Mouse (Mus musculus) neural tube, embryonic 12.5 days (tissue): ENCODE measurements at regions not wholly inside any gene's neighbourhood (a gene's known extent, or its start where the extent isn't known, plus 50 kb on each side); places are given as distances from the start of the nearest gene placed in this dataset.

Experiments used
- ATAC-seq: fragments of 200-750 bp; cut with Nextera tagmentation; 2 replicates; pipeline ENCODE4 v1.8.0; 2017; ENCODE audit warnings: low read depth, mild to moderate bottlenecking, moderate TSS enrichment, moderate library complexity; ENCODE audit not compliant: low FRiP score
- H3K27ac ChIP-seq: fragments of 300-500 bp; sonication (generic); 2 replicates; pipeline ENCODE4 v1.5.1; 2016
- H3K27me3 ChIP-seq: fragments of 300-500 bp; sonication (generic); replicated peaks from 2 replicates; pipeline ENCODE4 v1.6.1; 2016; ENCODE audit warnings: mild to moderate bottlenecking
- H3K36me3 ChIP-seq: fragments of 300-500 bp; sonication (generic); 2 replicates; pipeline ENCODE4 v1.6.1; 2016; ENCODE audit warnings: mild to moderate bottlenecking
- H3K4me1 ChIP-seq: fragments of 300-500 bp; sonication (generic); 2 replicates; pipeline ENCODE4 v1.6.1; 2016
- H3K4me2 ChIP-seq: fragments of 300-500 bp; sonication (generic); replicated peaks from 2 replicates; pipeline ENCODE4 v1.6.1; 2016; ENCODE audit warnings: mild to moderate bottlenecking
- H3K4me3 ChIP-seq: fragments of 300-500 bp; sonication (generic); 2 replicates; pipeline ENCODE4 v1.5.1; 2016
- H3K9ac ChIP-seq: fragments of 300-500 bp; sonication (generic); 2 replicates; pipeline ENCODE4 v1.6.1; 2016; ENCODE audit warnings: mild to moderate bottlenecking
- H3K9me3 ChIP-seq: fragments of 300-500 bp; sonication (generic); 2 replicates; pipeline ENCODE4 v1.6.1; 2016; ENCODE audit warnings: mild to moderate bottlenecking
- WGBS: fragments of 180-500 bp; shearing (Covaris S2); methylation state at CpG from one replicate; pipeline ENCODE4 v1.1.7; 2016; 5-methylcytosine and 5-hydroxymethylcytosine counted together

DNA sequence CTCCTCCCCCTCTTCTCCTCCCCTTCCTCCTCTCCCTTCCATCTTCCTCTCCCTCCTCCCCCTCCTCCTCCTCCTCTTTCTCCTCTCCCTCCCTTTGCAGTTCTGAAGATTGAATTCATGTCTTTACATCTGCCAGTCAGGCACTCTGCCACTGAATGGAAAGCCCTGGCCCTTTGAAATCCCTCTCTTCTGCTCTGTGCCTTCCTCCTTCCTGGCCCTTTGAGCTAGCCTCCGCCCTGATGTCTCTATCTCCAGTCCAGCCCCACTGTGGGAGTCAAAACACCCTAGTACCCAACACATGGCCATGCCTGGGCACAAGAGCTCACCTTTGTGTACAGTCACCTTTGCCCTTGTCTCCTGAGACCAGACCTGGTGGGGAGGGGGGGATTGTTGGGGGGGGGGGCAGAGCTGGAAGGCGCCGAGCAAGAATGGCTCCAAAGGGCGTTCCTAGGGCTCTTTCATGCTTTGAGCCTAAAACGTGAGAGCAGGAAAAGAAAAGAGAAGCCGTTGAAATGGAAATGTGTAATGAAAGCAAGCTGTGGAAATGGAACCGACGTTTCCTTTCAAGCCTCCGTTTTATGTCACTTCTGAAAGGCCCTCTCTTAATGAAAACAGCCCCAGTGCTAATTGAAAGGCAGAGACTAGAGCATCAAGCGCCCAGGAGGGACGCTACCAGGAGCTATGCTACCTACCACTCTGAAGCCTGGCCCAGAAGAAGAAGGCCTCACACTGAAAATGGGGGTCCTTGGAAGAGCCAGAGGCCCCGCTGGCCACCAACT is 291.5 kb downstream of the Ptpru start:
- no peaks in the 10 kb centered on the region for H3K9me3 ChIP-seq
- 26% methylated on average over 12 of the region's 12 CpGs for WGBS
- H3K9ac ChIP-seq: no peak overlapping the region
- H3K27me3 ChIP-seq: no peaks in the 10 kb centered on the region
- H3K27ac ChIP-seq: no peak overlapping the region
- no peaks in the 10 kb centered on the region for H3K4me1 ChIP-seq
- H3K36me3 ChIP-seq: no peaks in the 10 kb centered on the region
- ATAC-seq: no peak
- H3K4me2 ChIP-seq: no peak overlapping the region
- no peak overlapping the region for H3K4me3 ChIP-seq

DNA sequence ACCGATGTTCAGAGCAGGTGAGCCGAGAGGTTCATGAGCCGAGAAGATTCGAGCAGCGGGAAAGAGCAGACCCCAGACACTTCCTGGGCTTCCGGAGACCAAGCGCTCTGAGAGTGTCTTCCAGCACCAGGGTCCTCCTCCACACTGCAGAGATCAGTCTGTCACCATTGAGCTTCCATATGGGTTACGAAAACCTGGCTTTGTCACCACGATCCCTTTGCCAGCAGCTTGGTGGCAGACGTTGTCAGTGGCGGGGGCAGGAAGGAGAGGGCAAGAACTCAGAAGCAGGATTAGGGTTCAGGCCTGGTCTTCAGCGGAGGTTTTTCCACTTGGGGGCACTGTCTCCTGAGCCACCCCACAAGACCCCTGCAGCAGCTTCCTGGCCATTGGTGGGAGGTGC is 288.5 kb downstream of the Ptpru start:
- H3K36me3 ChIP-seq: no peaks in the 10 kb centered on the region
- H3K4me2 ChIP-seq: no peak overlapping the region
- no peak for ATAC-seq
- H3K4me1 ChIP-seq: no peaks in the 10 kb centered on the region
- H3K9ac ChIP-seq: no peak overlapping the region
- H3K4me3 ChIP-seq: no peak overlapping the region
- 86% methylated on average over 12 of the region's 12 CpGs for WGBS
- H3K9me3 ChIP-seq: no peaks in the 10 kb centered on the region
- H3K27ac ChIP-seq: no peak overlapping the region
- no peaks in the 10 kb centered on the region for H3K27me3 ChIP-seq

- Histone ChIP-seq H3K27me3 (no peaks in the 10 kb centered on the region), H3K9me3 (no peaks in the 10 kb centered on the region), H3K4me2 (no peak overlapping the region), H3K4me1 (no peaks in the 10 kb centered on the region), H3K27ac (no peak overlapping the region), H3K4me3 (no peak overlapping the region), H3K9ac (no peak overlapping the region), H3K36me3 (no peaks in the 10 kb centered on the region)
- ATAC-seq: no peak
- 84% methylated on average over 5 of the region's 5 CpGs for WGBS
These were observed 279.6 kb downstream of the Ptpru start for GRCm38 (mm10) chr4:131558513-131558912.

GRCm38 (mm10) chr4:131563851-131564250 is 274.2 kb downstream of the Ptpru start:
- ATAC-seq: no peak
- WGBS: 70% methylated on average over 4 of the region's 4 CpGs
- Histone ChIP-seq H3K4me3 (no peak overlapping the region), H3K4me2 (no peak overlapping the region), H3K27ac (no peak overlapping the region), H3K4me1 (no peaks in the 10 kb centered on the region), H3K9me3 (no peaks in the 10 kb centered on the region), H3K36me3 (no peaks in the 10 kb centered on the region), H3K27me3 (no peaks in the 10 kb centered on the region), H3K9ac (no peak overlapping the region)

GRCm38 (mm10) chr4:131565203-131565602 is 272.9 kb downstream of the Ptpru start:
- ATAC-seq: no peak
- Histone ChIP-seq H3K4me3 (no peak overlapping the region), H3K27ac (no peak overlapping the region), H3K4me1 (no peaks in the 10 kb centered on the region), H3K9ac (no peak overlapping the region), H3K9me3 (no peaks in the 10 kb centered on the region), H3K27me3 (no peaks in the 10 kb centered on the region), H3K36me3 (no peaks in the 10 kb centered on the region), H3K4me2 (no peak overlapping the region)
- WGBS: 83% methylated on average over 7 of the region's 7 CpGs

DNA sequence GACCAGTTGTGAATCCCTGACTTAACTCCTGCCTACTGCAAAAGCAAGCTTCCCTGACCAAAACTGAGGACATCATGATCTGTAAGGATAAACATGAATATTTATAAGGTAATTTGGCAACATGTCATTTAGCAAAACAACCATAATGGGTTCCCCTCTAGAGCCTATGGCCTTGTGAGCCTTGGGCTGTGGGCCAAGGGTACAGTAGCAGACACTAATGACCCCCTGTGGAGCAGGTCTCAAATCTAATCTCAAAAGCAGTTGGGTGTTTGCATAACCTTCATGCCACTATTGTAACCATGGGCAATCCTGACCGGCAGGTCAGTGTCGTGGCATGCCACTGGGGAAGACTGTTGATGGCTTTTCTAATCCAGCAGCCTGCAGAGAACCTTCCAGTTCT is 270.8 kb downstream of the Ptpru start:
- no peaks in the 10 kb centered on the region for H3K36me3 ChIP-seq
- H3K9me3 ChIP-seq: no peaks in the 10 kb centered on the region
- H3K9ac ChIP-seq: no peak overlapping the region
- ATAC-seq: no peak
- no peaks in the 10 kb centered on the region for H3K27me3 ChIP-seq
- no peak overlapping the region for H3K4me2 ChIP-seq
- H3K27ac ChIP-seq: no peak overlapping the region
- H3K4me3 ChIP-seq: no peak overlapping the region
- WGBS: 60% methylated on average over 2 of the region's 2 CpGs
- no peaks in the 10 kb centered on the region for H3K4me1 ChIP-seq

- H3K4me2 ChIP-seq: no peak overlapping the region
- H3K9ac ChIP-seq: no peak overlapping the region
- no peaks in the 10 kb centered on the region for H3K27me3 ChIP-seq
- WGBS: 63% methylated on average over 5 of the region's 5 CpGs
- no peaks in the 10 kb centered on the region for H3K36me3 ChIP-seq
- H3K4me3 ChIP-seq: no peak overlapping the region
- H3K9me3 ChIP-seq: no peaks in the 10 kb centered on the region
- ATAC-seq: no peak
- no peak overlapping the region for H3K27ac ChIP-seq
- H3K4me1 ChIP-seq: no peaks in the 10 kb centered on the region
These were observed 268.9 kb downstream of the Ptpru start for GRCm38 (mm10) chr4:131569156-131569555.

DNA sequence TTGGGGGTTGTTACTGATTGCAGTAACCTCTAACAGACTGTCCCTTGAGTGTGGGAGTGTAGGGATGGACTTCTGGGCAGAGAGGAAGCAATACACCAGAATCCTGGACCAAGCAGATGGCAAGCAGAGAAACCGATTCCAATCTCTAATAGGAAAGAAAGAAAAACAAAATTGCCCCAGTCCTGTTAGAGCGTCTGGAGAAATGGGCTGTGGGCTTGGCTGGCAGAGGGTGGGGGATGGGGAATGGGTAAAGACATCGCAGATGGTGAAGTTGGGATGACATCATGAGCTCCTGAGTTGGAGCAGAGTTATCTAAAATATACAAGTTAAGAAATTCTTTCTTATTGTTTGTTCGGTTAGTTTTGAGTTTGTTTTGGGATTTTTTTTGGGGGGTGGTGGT is 260.5 kb downstream of the Ptpru start:
- Histone ChIP-seq H3K9me3 (no peaks in the 10 kb centered on the region), H3K4me2 (no peak overlapping the region), H3K27ac (no peak overlapping the region), H3K4me1 (no peaks in the 10 kb centered on the region), H3K27me3 (no peaks in the 10 kb centered on the region), H3K36me3 (no peaks in the 10 kb centered on the region), H3K4me3 (no peak overlapping the region), H3K9ac (no peak overlapping the region)
- no peak for ATAC-seq
- WGBS: 78% methylated on average over 4 of the region's 4 CpGs

DNA sequence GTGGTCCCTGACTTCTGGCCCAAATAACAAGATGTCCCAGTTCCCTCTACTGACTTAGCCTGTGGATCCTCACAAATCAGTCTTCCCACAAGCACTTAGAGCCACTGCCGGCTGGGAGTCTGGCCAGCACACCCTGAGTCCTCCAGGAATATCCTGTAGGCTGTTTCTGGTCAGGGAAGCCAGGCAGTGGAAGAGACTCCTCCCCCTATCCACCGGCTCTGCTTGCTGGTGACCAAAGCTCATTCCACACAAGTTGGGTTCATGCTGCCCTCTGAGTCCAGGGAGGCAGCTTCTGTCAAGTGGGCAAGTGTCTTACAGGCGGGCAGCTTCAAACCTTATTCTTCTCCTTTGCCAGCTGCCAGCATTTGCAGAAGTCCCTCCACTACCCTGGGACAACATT is 252.1 kb downstream of the Ptpru start:
- Histone ChIP-seq H3K27me3 (no peaks in the 10 kb centered on the region), H3K4me3 (no peak overlapping the region), H3K36me3 (no peaks in the 10 kb centered on the region), H3K9me3 (no peaks in the 10 kb centered on the region), H3K4me2 (no peak overlapping the region), H3K4me1 (no peaks in the 10 kb centered on the region), H3K27ac (no peak overlapping the region), H3K9ac (no peak overlapping the region)
- no peak for ATAC-seq
- 82% methylated on average over 3 of the region's 3 CpGs for WGBS

GRCm38 (mm10) chr4:131587536-131587935 is 250.6 kb downstream of the Ptpru start:
- H3K9me3 ChIP-seq: no peaks in the 10 kb centered on the region
- ATAC-seq: no peak
- 62% methylated on average over 7 of the region's 7 CpGs for WGBS

DNA sequence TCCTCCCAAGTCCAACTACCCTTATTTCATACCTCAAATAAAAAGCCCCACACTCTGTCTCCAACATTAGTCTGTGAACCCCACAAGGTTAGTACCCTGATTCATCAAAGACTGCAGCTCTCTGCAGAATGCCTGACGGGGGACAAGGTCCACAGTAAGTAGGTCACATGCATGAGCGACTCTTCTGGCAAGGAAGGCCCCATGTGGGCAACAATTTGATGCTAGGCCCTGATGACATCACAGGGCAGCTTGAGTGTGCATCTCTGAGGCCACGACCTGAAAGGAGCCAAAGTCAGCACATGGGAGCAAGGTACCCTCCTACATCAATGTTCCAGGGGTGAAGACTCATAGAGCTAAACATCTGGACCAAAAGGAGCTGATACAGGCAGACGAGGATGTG is 248.0 kb downstream of the Ptpru start:
- Histone ChIP-seq H3K27me3 (no peaks in the 10 kb centered on the region), H3K4me1 (no peaks in the 10 kb centered on the region), H3K9me3 (no peaks in the 10 kb centered on the region), H3K4me2 (no peak overlapping the region), H3K9ac (no peak overlapping the region), H3K4me3 (no peak overlapping the region), H3K36me3 (no peaks in the 10 kb centered on the region), H3K27ac (no peak overlapping the region)
- WGBS: 75% methylated on average over 4 of the region's 4 CpGs
- ATAC-seq: no peak

More at GRCm38 (mm10) chr4:131587536-131587935, 250.6 kb downstream of the Ptpru start:
- Histone ChIP-seq H3K27ac (no peak overlapping the region), H3K27me3 (no peaks in the 10 kb centered on the region), H3K9ac (no peak overlapping the region), H3K4me1 (no peaks in the 10 kb centered on the region), H3K36me3 (no peaks in the 10 kb centered on the region), H3K4me3 (no peak overlapping the region), H3K4me2 (no peak overlapping the region)

GRCm38 (mm10) chr4:131591456-131591855 is 246.6 kb downstream of the Ptpru start:
- H3K27ac ChIP-seq: no peak overlapping the region
- WGBS: 87% methylated on average over 5 of the region's 5 CpGs
- H3K9me3 ChIP-seq: no peaks in the 10 kb centered on the region
- no peak for ATAC-seq
- H3K4me1 ChIP-seq: no peaks in the 10 kb centered on the region
- H3K4me3 ChIP-seq: no peak overlapping the region
- no peak overlapping the region for H3K9ac ChIP-seq
- no peaks in the 10 kb centered on the region for H3K27me3 ChIP-seq
- H3K36me3 ChIP-seq: no peaks in the 10 kb centered on the region
- no peak overlapping the region for H3K4me2 ChIP-seq

DNA sequence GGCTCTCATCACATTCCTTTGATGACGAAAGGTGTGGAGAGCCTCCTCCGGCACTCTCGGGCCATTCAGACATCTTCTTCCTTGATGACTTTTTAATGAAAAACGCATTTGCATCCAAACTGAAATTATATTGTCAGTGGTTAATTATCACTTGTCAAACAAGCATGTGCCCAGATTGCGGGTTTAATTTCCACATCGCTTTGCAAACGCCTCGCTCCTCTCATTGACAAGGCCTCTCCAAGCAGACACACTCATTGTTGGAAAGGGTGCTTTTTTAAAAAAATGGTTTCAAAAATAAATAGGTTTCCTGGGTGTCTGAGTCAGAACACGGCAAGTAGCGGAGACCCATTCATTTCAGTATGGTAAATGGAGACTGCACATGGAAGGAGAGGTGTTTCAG is 240.1 kb downstream of the Ptpru start:
- no peak overlapping the region for H3K4me3 ChIP-seq
- 93% methylated on average over 10 of the region's 10 CpGs for WGBS
- no peaks in the 10 kb centered on the region for H3K27me3 ChIP-seq
- H3K9ac ChIP-seq: no peak overlapping the region
- no peaks in the 10 kb centered on the region for H3K36me3 ChIP-seq
- H3K4me2 ChIP-seq: no peak overlapping the region
- ATAC-seq: no peak
- H3K9me3 ChIP-seq: no peaks in the 10 kb centered on the region
- no peaks in the 10 kb centered on the region; the same call in 1 of the 2 replicates for H3K4me1 ChIP-seq
- no peak overlapping the region for H3K27ac ChIP-seq
